Mouse (Mus musculus) right cerebral cortex, postnatal 10 days (tissue): ENCODE measurements at regions not wholly inside any gene's neighbourhood (a gene's known extent, or its start where the extent isn't known, plus 50 kb on each side); places are given as distances from the start of the nearest gene placed in this dataset.

Experiments
- DNase-seq, 2 experiments: peaks; one replicate each; pipeline ENCODE4 v3.0.0; 2021; ENCODE audit warnings: low spot score in 2 of 2

- no peak for DNase-seq
Observed at GRCm38 (mm10) chr4:150800774-150801173, 52.9 kb upstream of the Errfi1 start.

GRCm38 (mm10) chr4:150799550-150800398 is 53.9 kb upstream of the Errfi1 start:
- DNase-seq: no peak

GRCm38 (mm10) chr4:150798783-150799530 is 54.8 kb upstream of the Errfi1 start:
- DNase-seq: no peak

- DNase-seq: no peak
Observed at GRCm38 (mm10) chr4:150798281-150798680, 55.4 kb upstream of the Errfi1 start.

GRCm38 (mm10) chr4:150797057-150797456 is 56.7 kb upstream of the Errfi1 start:
- no peak for DNase-seq

- DNase-seq: no peak
Observed at GRCm38 (mm10) chr4:150794878-150795277, 58.8 kb upstream of the Errfi1 start.

GRCm38 (mm10) chr4:150794257-150794794 is 59.4 kb upstream of the Errfi1 start:
- no peak for DNase-seq

- DNase-seq: no peak
Observed at GRCm38 (mm10) chr4:150793146-150793545, 60.6 kb upstream of the Errfi1 start.

GRCm38 (mm10) chr4:150789166-150789565 is 64.6 kb upstream of the Errfi1 start:
- DNase-seq: no peak

- DNase-seq: no peak
Observed at GRCm38 (mm10) chr4:150787113-150787512, 66.6 kb upstream of the Errfi1 start.

- DNase-seq: no peak
Observed at GRCm38 (mm10) chr4:150786651-150787050, 67.1 kb upstream of the Errfi1 start.

- DNase-seq: no peak
Observed at GRCm38 (mm10) chr4:150784491-150785451, 68.9 kb upstream of the Errfi1 start.

- no peak for DNase-seq
Observed at GRCm38 (mm10) chr4:150781304-150781703, 72.4 kb upstream of the Errfi1 start.

GRCm38 (mm10) chr4:150779340-150779739 is 74.4 kb upstream of the Errfi1 start:
- DNase-seq: no peak

- DNase-seq: no peak
Observed at GRCm38 (mm10) chr4:150778683-150779082, 75.0 kb upstream of the Errfi1 start.

- no peak for DNase-seq
Observed at GRCm38 (mm10) chr4:150775695-150776521, 77.8 kb upstream of the Errfi1 start.

- DNase-seq: no peak
Observed at GRCm38 (mm10) chr4:150775281-150775680, 78.4 kb upstream of the Errfi1 start.

- DNase-seq: no peak
Observed at GRCm38 (mm10) chr4:150774289-150774914, 79.3 kb upstream of the Errfi1 start.

- no peak for DNase-seq
Observed at GRCm38 (mm10) chr4:150771922-150772651, 81.6 kb upstream of the Errfi1 start.
